Mouse (Mus musculus): Measurements from ENCODE around the gene Rassf1.

DNA sequence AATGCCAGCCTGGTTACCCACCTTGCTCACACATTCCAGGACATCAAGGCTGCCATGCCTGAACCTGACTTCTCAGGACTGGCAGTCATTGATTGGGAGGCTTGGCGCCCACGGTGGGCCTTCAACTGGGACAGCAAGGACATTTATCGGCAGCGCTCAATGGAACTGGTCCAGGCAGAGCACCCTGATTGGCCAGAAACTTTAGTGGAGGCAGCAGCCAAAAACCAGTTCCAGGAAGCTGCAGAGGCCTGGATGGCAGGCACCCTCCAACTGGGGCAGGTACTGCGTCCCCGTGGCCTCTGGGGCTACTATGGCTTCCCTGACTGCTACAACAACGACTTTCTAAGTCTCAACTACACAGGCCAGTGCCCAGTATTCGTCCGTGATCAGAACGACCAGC, 26.5 kb downstream of the Rassf1 start:
- TF ChIP-seq GATA1 (IDR thresholded peaks at IDR 0.05; ENCODE audit: borderline replicate concordance, low read length) (no peak), FLI1 (IDR thresholded peaks at IDR 0.05; ENCODE audit: low read length) (no peak)

Measured in megakaryocyte, embryonic 14.5 days (primary cell).